Mouse (Mus musculus) gonadal fat pad, adult 2 months (tissue): ENCODE measurements around the gene Cdip1. TPM values are rescaled to one million over a fixed set of nuclear protein-coding genes. Genes with fewer than 3 reads are reported as not detected.

Experiments
- DNase-seq: peaks from one replicate; pipeline ENCODE4 v3.0.0-alpha.2; 2012; ENCODE audit warnings: low read depth
- polyA plus RNA-seq: library from polyadenylated mRNA; depleted of rRNA; stranded (reverse); fragments of >200 nt; gene quantifications from 2 replicates; pipeline ENCODE4 v1.2.3, GENCODE M21; 2012; rRNA removed

Gene Cdip1
- polyA plus RNA-seq, 1 experiment, result 84.7 TPM

- DNase-seq, result no peak
Observed at GRCm38 (mm10) chr16:4718753-4719518, 71.2 kb downstream of the Cdip1 start, which contains the start of gene Nmral1. Gene Nmral1, minus strand, starts transcription at chr16:4719356.

GRCm38 (mm10) chr16:4717866-4718265 is 72.2 kb downstream of the Cdip1 start:
- no peak for DNase-seq

GRCm38 (mm10) chr16:4713861-4714710 is 76.0 kb downstream of the Cdip1 start:
- DNase-seq, result no peak

- DNase-seq, result no peak
Observed at GRCm38 (mm10) chr16:4711173-4711572, 78.9 kb downstream of the Cdip1 start.

- no peak for DNase-seq
Observed at GRCm38 (mm10) chr16:4705541-4705940, 84.6 kb downstream of the Cdip1 start.

- DNase-seq, result peak; percentile 76
Observed at GRCm38 (mm10) chr16:4702646-4703045, 87.4 kb downstream of the Cdip1 start.

- no peak for DNase-seq
Observed at GRCm38 (mm10) chr16:4701211-4701610, 88.9 kb downstream of the Cdip1 start.

Other genes starting within 250 kb of the Cdip1 start
- 4.6 and 5.8 TPM in 2 replicates for gene Srl, start 248.5 kb downstream of the Cdip1 start, polyA plus RNA-seq
- 3.5 and 5.6 TPM in 2 replicates for gene Tfap4, start 230.4 kb downstream of the Cdip1 start, polyA plus RNA-seq
- 20.4 and 22.2 TPM in 2 replicates for gene Glis2, start 195.6 kb downstream of the Cdip1 start, polyA plus RNA-seq
- 18.3 and 25.4 TPM in 2 replicates for gene Pam16, start 165.3 kb downstream of the Cdip1 start, polyA plus RNA-seq
- 46.2 and 49.7 TPM in 2 replicates for gene Vasn, start 150.4 kb downstream of the Cdip1 start, polyA plus RNA-seq
- gene Dnaja3, start 150.3 kb downstream of the Cdip1 start, polyA plus RNA-seq, result 26.9 and 37.2 TPM in 2 replicates
- 40.2 and 44.5 TPM in 2 replicates for gene Coro7, start 110.5 kb downstream of the Cdip1 start, polyA plus RNA-seq
- 9.5 and 10.4 TPM in 2 replicates for gene Nmral1, start 70.9 kb downstream of the Cdip1 start, polyA plus RNA-seq
- 49.5 and 53.2 TPM in 2 replicates for gene Hmox2, start 63.9 kb downstream of the Cdip1 start, polyA plus RNA-seq
- 0.19 and 0.24 TPM in 2 replicates for gene 4930562C15Rik, start 45.1 kb upstream of the Cdip1 start, polyA plus RNA-seq
- 48.3 and 68.8 TPM in 2 replicates for gene Ubald1, start 90.0 kb upstream of the Cdip1 start, polyA plus RNA-seq
- gene Mgrn1, start 96.0 kb upstream of the Cdip1 start, polyA plus RNA-seq, result 147 and 154 TPM in 2 replicates
- gene Nudt16l1, start 148.5 kb upstream of the Cdip1 start, polyA plus RNA-seq, result 89.6 and 113 TPM in 2 replicates
- gene Anks3, start 173.9 kb upstream of the Cdip1 start, polyA plus RNA-seq, result 48.1 and 58.8 TPM in 2 replicates
- 1.1 and 2.1 TPM in 2 replicates for gene Sept12, start 207.6 kb upstream of the Cdip1 start, polyA plus RNA-seq
- gene Smim22, start 217.0 kb upstream of the Cdip1 start, polyA plus RNA-seq, result 73.8 and 89.8 TPM in 2 replicates
- gene Rogdi, start 223.3 kb upstream of the Cdip1 start, polyA plus RNA-seq, result 161 and 182 TPM in 2 replicates